Mouse (Mus musculus): ENCODE results near the gene Lcn9.

DNA sequence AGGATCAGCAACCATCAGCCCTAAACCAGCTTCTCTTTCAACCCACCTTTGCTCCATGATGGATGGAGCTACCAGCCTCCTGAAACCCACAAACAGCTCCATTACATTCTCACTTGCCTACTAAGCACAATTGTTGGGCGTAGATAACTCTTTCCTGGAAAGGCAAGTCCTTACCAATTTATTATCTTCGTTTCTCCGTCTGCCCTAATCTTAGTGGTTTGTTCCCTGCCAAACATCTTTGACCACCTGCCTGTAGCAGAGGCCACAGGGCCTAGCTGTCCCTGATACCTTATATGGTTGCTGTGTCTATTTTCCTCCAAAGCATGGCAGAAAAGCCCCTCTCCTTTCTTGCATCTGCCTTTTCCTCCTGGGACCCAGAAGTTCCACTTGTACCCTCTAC is 33.9 kb upstream of the Lcn9 start:
- TF ChIP-seq EP300 (optimal IDR thresholded peaks at IDR 0.05) (no peak), CTCF (IDR thresholded peaks at IDR 0.05; ENCODE audit: low read depth) (no peak)

All from stomach, postnatal 0 days (tissue).